Mouse (Mus musculus): ENCODE results near the gene Laptm5.

Gene Laptm5

DNA sequence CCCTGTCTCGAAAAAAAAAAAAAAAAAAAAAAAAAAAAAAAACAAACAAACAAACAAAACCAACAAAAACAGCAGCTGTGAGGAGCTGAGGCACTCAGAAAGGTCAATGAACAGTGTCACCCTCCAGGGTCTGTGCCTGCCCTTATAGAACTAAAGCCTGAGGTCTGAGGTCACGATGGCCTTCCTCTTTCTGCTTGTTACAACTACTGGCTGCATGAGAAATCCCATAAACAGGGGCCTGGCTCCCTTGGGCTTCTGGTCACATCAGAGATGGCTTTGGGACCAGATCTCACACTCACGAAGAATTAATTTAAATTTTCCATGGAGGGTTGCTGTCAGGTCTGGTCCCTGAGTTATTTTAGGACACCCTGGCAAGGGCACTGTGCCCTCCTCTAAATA, 13.5 kb upstream of the Laptm5 start:
- DNase-seq (ENCODE audit: low read depth) = no peak

DNA sequence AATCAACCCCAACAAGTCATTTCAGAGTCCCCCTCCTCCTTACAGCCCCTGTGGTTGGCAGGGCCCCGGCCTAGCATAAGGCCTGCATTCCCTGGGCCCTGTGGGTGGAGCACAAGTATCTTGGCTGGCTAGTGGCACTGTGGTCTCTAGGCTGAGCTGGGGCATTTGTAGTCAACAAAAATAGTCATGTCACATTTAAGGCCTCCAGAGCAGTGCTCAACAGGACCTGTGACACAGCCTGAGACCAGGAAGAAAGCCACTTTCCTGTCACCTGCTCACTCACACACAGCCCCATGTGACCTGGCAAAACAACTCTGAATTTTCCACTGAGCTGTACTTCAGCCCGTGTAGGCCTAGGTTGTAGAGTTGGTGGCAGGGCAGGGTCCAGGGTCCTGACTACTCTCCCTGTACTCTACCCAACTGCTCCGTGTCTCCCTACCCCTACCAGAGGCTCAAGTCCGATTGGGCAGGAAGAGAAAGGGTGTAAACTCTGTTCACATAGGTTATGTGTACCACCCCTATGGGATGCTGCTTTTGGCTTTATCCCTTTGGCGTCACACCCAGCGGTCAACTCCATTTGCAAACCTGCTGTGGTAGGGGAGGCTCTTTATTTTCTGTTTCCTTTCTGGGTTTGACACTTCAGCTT, 13.0 kb upstream of the Laptm5 start:
- peak; percentile 83 for DNase-seq (ENCODE audit: low read depth)

GRCm38 (mm10) chr4:130900746-130901145, 12.2 kb upstream of the Laptm5 start:
- no peak for DNase-seq (ENCODE audit: low read depth)

GRCm38 (mm10) chr4:130902289-130902781, 10.6 kb upstream of the Laptm5 start:
- DNase-seq (ENCODE audit: low read depth) = peak; percentile 76

DNA sequence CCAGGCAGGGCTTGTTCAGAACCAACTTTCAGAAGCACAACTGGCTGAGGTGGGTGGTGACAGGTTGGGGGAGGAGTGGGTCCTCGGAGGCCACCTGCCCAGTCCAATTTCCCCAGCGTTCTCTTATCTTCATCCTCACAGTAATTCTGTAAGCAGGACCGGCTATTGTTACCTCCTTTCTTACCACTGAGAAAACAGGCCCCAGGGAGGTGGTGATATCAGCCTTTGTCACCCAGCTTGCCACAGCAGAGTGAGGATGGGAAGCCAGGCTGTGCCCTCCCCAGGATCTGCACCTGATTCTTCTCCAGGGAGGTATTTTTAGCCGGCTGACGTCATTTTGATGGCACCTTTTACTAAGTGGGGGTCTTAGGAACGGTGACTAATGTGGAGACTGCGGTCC, 7.9 kb upstream of the Laptm5 start:
- DNase-seq (ENCODE audit: low read depth) = no peak

DNA sequence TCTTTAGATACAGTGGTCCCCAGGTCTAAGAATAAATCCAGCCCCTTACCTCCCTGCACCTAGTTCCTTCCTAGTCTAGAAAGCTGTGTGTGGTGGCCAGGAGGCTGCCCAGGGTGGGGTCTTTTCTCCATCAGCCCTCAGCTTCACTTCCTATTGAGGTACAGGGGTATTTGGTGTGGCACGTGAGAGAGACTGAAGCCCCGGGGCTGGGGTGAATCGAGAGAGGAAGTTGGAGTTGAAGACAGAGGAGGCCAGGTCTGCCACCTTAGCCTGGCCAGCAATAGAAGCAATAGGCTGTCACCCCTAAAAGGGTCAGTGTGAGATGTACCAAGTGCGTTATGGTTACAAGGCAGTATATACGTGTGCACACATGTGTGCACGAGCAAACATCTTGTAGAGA, 7.0 kb upstream of the Laptm5 start:
- DNase-seq (ENCODE audit: low read depth) = peak; percentile 38

DNA sequence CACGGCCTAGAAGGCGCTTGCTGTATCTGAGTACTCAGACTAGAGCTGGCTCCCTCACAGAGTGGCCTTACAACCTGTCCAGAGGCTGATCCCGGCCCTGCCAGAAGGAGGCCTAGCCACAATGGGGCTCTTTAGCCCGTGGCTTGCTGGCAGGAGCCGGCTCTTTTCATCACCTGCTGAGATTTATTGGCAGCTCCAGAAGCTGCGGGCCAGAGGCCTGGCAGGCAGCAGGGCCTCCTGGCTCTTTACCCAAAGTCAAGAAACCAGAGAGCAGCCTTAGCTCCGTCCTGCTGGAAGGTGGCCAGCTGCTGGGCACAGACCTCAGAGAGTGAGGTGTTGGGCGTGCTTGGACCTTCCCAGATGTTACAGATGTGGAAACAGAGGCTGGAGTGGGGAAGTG, 6.6 kb upstream of the Laptm5 start:
- peak; percentile 3 for DNase-seq (ENCODE audit: low read depth)

- DNase-seq (ENCODE audit: low read depth) = peak; percentile 22
These were observed 5.5 kb upstream of the Laptm5 start for GRCm38 (mm10) chr4:130907200-130908069.

GRCm38 (mm10) chr4:130908133-130908532, 4.8 kb upstream of the Laptm5 start:
- DNase-seq (ENCODE audit: low read depth) = no peak

- DNase-seq (ENCODE audit: low read depth) = no peak
These were observed 3.6 kb upstream of the Laptm5 start for GRCm38 (mm10) chr4:130909167-130909874.

DNA sequence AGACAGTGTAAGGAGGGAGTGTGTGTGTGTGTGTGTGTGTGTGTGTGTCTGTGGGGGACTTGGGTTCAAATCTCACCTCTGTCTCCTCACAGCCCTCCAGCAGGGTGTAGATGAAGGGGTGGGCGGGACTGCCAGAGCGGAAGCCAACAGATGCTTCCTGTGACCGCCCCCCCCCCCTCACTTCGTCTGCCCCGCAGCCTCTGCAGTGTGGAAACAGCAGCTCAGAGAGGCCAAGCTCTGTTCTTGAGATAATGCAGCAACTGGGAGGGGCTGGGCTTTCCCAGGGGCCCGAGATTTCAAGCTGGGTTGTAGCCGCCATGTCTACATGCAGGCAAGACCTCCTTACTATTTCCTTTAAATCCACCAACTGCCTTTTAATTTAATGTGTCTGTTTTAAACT, 2.3 kb upstream of the Laptm5 start:
- DNase-seq (ENCODE audit: low read depth) = peak; percentile 86

GRCm38 (mm10) chr4:130912626-130913025, 299 bp upstream of the Laptm5 start:
- DNase-seq (ENCODE audit: low read depth) = no peak

DNA sequence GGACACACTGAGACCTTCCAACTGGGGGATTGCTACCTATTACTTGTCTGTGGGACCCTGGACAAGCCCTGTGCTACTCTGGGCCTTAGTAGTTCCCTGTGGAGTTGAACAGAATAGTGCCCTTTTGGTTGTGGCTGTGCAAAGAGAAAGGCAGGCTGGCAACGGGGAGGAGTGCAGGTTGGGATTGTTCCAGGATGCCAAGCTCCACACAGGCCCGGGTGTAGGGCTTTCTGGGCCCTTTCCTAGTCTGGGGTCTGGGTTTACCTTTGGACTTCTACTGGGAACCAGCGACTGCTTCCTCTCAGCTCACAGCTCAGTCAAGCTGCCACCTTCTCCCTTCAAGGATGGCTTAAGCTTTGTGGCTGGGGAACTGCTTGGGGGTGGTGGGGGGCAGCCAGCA, 586 bp downstream of the Laptm5 start:
- no peak for DNase-seq (ENCODE audit: low read depth)

- DNase-seq (ENCODE audit: low read depth) = peak; percentile 93
These were observed 1.1 kb downstream of the Laptm5 start for GRCm38 (mm10) chr4:130914011-130914410.

DNA sequence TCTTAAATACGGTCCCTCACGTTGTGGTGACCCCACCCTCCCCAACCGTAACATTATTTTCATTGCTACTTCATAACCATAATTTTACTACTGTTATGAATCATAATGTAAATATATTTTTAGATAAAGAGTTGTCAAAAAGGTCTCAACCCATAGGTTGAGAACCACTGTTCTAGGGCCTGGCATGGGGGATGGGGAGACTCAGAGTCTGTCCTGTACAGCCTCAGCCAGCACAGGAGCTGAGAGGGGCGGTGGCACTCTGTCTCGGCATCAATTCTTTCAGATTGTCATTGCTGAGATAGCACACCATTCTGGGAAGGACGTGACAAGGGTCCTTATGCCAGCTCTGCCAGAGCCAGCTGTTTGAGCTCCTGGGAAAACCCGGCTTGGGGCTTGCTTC, 1.6 kb downstream of the Laptm5 start:
- no peak for DNase-seq (ENCODE audit: low read depth)

GRCm38 (mm10) chr4:130915006-130915667, 2.2 kb downstream of the Laptm5 start:
- no peak for DNase-seq (ENCODE audit: low read depth)

GRCm38 (mm10) chr4:130915668-130916035, 2.7 kb downstream of the Laptm5 start:
- no peak for DNase-seq (ENCODE audit: low read depth)

- no peak for DNase-seq (ENCODE audit: low read depth)
These were observed 3.7 kb downstream of the Laptm5 start for GRCm38 (mm10) chr4:130916639-130917038.

- no peak for DNase-seq (ENCODE audit: low read depth)
These were observed 4.6 kb downstream of the Laptm5 start for GRCm38 (mm10) chr4:130917564-130917963.

DNA sequence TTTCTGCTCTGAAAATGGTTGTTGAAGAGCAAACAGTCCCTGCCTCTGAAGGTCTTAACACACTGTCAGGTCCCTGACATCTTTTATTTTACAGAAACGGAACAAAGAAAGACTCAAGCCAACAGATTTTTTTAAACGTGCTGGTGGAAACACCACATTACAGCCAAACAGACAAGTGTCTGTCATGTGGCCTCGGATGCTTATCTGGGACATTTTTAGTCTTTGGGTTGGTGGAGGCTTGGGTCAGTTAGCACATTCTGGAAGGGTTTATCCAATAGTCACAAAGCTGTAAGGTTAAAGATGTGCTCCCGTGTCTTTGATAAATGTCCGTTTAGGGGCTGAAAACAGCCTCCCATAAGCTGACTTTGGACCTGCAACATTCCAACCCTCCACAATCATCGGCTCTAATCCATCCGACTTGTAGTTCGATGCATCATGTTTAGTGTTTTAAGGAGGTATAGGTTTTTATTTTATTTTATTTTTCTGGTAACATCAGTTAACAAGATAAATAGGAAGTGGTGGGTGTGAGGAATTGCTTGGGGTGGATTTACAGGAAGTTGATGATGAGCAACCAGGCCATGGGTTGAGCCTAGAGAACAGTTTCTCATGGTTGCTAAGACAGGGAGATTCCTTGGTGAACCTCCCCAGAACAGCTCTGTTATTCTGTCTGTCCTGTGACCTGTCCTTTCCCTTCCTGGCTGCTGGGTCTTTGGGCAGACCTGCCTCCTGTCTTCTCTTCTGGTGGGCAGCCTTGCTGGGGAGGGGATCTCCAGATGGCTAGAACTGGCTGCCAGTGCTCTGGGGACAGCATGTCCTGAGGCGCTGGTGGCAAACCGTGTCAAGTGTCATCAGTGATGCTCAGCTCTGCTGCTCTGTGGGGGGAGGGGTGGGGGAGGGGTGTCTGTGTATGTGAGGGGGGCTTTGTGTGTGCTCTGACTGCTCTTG, 6.2 kb downstream of the Laptm5 start:
- no peak for DNase-seq (ENCODE audit: low read depth)

GRCm38 (mm10) chr4:130919750-130920356, 6.9 kb downstream of the Laptm5 start:
- peak; percentile 30 for DNase-seq (ENCODE audit: low read depth)

All from naive thymus-derived CD4-positive, alpha-beta T cell, adult 2 months (primary cell).